Mouse (Mus musculus) cerebellum, adult (tissue): ENCODE data around the gene Grap2.

ENCODE experiments used
- ATAC-seq: cut with Nextera tagmentation; 2 replicates; pipeline ENCODE4 v1.9.2; 2017; ENCODE audit warnings: mild to moderate bottlenecking, moderate library complexity, mixed read lengths; ENCODE audit not compliant: insufficient number of reproducible peaks, low FRiP score, low TSS enrichment

Gene Grap2

GRCm38 (mm10) chr15:80631311-80631710 is 58.9 kb downstream of the Grap2 start:
- ATAC-seq: no peak

GRCm38 (mm10) chr15:80632280-80632893 is 60.0 kb downstream of the Grap2 start:
- ATAC-seq: no peak

- no peak for ATAC-seq
Observed at GRCm38 (mm10) chr15:80634391-80635193, 62.2 kb downstream of the Grap2 start.

- ATAC-seq: no peak
Observed at GRCm38 (mm10) chr15:80636757-80637372, 64.5 kb downstream of the Grap2 start.

GRCm38 (mm10) chr15:80639071-80639702 is 66.8 kb downstream of the Grap2 start:
- ATAC-seq: no peak

GRCm38 (mm10) chr15:80639874-80640273 is 67.5 kb downstream of the Grap2 start:
- no peak for ATAC-seq

GRCm38 (mm10) chr15:80641702-80642435 is 69.5 kb downstream of the Grap2 start:
- no peak for ATAC-seq

- no peak for ATAC-seq
Observed at GRCm38 (mm10) chr15:80645006-80645797, 72.8 kb downstream of the Grap2 start.

GRCm38 (mm10) chr15:80648977-80649606 is 76.7 kb downstream of the Grap2 start:
- ATAC-seq: no peak

- ATAC-seq: no peak
Observed at GRCm38 (mm10) chr15:80650412-80650811, 78.0 kb downstream of the Grap2 start.

- no peak for ATAC-seq
Observed at GRCm38 (mm10) chr15:80653865-80654264, 81.5 kb downstream of the Grap2 start.

- no peak for ATAC-seq
Observed at GRCm38 (mm10) chr15:80658815-80659471, 86.5 kb downstream of the Grap2 start.

GRCm38 (mm10) chr15:80660963-80661362 is 88.6 kb downstream of the Grap2 start:
- no peak for ATAC-seq

GRCm38 (mm10) chr15:80664444-80664843 is 92.0 kb downstream of the Grap2 start:
- no peak for ATAC-seq

GRCm38 (mm10) chr15:80671295-80672252 is 99.2 kb downstream of the Grap2 start, which contains the start of gene Fam83f:
Gene Fam83f (plus strand): TSS chr15:80671847.
- no peak for ATAC-seq

- no peak for ATAC-seq
Observed at GRCm38 (mm10) chr15:80672810-80673209, 100.4 kb downstream of the Grap2 start.

GRCm38 (mm10) chr15:80673337-80674095 is 101.1 kb downstream of the Grap2 start:
- ATAC-seq: no peak
